Mouse (Mus musculus): ENCODE measurements at regions not wholly inside any gene's neighbourhood (a gene's known extent, or its start where the extent isn't known, plus 50 kb on each side); places are given as distances from the start of the nearest gene placed in this dataset.
A peak's percentile ranks its signal among the peaks of the same experiment; 100 is the strongest.

DNA sequence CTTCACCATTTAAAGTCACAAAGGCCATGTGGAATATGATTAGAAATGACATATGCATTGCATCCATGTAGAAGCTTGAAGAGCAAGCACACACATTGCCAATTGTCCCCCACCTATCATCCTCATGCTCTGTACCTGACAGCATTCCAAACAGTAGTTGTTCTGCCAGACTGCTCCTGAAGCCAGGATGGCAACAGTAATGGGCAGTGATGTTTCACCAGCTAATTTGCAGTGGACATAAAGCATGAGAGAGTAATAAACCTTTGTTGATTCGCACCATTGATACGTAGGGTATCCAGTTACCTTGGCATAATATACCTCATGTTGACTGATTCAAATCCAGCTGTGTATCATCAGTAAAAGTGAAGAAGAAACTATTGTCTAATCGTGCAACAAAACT lies 606.5 kb upstream of the Celf2 start:
- no peak for DNase-seq (ENCODE audit: low read depth, low spot score)

DNA sequence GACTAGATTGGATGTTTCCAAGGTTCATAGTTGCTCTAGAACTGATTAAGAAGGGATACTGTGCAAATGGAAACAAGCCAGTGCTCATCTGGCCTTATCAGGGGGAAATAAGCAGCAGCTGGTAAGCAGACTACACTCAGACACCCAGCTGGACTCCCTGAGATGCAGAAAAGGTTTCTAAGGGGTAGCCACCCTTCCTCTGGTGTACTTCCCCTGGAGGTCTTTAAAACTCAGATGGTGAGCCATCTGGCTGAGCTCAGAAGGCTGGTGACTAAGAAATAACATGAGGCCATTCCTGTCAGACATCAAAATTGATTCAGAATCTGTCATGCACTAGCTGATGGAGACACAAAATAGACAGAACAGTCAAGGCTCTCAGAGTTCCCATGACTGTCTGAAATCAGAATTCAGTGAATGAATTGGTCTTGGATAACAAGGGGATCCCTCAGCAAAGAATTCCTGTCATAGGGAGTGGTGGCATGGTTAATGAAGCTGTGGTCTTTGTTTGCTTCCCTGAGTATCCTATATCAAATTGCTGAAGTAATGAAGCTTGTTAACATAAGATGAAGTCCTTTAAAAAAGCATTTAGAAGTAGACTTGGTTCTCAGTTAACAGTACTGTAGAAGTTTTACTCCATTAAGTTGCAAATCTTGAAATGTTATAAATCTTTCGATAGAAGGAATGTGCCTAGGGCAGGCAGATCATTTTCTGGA lies 603.2 kb upstream of the Celf2 start:
- DNase-seq (ENCODE audit: low read depth, low spot score): no peak

DNA sequence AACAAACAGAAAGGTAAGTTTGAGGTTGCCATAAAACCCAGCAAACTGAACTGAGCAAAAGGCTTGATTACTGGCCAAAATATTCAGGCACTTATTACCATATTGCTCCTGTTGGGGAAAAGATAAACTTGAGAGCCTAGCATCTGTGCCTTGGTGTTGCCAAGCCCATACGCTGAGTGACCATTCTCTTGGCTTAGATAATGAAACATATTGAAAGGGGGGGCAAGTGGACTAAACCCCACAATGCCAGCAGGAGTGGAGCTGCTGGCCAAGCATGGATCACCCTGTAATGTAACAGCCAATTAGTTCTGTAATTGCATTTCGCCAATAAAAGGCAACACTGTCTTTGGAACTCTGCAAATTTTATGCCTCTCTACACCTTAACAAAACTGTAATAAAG lies 584.8 kb upstream of the Celf2 start:
- DNase-seq (ENCODE audit: low read depth, low spot score): no peak

DNA sequence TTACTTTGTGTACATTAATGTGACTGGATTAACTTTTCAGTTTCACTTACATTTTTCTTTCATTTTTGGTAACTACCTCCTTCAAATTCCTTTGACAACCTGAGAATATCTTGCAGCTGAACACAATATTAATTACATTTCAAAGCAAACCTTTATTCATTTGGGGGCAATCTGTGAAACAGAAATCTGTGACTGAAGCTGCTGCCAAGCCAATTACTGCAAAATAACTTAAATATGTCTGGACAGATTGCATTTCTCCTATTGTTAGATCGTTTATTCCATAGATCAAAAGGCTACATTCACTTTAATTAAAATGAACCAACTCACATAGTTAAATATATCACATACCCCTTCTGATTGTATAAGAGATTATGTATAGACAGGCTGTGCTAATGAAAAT lies 558.5 kb upstream of the Celf2 start:
- DNase-seq (ENCODE audit: low read depth, low spot score): no peak

DNA sequence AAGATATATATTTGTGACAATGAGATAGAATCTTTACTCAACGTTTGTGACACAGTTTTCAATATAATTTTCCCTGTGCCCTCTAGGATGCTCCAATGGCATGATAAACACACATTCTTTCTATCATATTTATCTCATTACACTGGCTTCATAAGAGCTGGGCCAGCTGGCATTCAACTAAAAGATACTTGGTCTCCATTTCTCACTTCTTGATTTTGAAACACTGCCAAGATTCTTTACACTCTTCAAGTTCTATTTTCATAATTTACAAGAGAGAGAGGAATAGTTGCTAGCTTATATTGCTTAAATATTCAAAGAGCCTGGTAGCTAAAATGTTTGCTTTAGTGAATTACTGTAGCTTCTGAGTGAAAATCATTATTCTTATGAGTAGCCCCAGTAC lies 552.3 kb upstream of the Celf2 start:
- DNase-seq (ENCODE audit: low read depth, low spot score): no peak

DNA sequence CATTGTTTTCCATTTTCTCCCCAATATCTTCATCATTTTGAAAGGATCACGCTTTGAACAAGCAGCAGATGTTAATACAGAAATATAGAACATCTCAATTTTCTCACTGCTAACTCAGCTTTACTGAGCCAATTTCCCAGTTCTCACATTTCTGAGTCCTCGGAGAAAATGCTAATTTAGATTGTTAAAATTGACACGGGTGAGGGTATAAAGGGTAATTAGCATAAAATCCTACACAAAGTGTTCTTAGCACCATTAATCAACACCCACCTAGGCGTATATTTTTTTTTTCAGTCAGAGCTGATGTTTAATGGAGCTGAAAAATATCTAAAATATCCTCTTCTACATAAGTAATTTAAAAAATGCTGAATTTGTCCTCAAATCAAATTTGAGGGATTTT lies 519.8 kb upstream of the Celf2 start:
- DNase-seq (ENCODE audit: low read depth, low spot score): no peak

DNA sequence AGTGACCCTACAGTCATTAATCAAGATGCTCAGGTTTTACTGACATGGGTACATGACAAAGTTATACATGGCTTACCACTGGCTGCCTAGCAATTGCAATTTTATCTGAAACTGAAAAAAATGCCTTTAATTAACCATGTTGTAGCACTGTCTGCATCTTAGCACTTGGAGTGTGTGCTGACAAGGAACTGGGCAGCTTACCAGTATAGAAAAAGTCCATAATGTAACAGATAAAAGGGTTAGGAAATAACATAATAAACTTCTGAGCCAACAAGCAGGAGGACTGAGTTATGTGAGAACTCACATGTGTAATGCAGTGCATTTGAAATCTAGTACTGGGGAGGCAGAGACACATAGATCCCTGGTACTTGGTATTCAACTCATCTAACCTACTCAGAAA lies 518.2 kb upstream of the Celf2 start:
- DNase-seq (ENCODE audit: low read depth, low spot score): no peak

DNA sequence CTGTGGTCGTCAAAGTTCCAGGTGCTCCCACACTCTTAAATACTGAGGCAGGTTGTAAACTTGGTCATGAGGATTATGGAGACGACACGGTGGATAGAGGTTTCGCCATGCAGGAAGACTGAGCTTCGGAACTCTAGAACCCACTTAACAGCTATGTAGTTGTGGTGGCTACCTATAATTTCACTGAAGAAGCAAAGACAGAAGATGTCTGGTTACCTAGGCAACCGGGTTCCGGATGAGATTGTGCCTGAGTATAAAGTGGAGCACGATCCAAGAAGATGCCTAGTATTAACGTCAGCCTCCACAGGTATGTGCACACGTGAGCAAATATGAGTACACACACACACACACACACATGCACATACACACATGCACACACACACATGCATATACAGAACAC lies 517.3 kb upstream of the Celf2 start:
- no peak for DNase-seq (ENCODE audit: low read depth, low spot score)

DNA sequence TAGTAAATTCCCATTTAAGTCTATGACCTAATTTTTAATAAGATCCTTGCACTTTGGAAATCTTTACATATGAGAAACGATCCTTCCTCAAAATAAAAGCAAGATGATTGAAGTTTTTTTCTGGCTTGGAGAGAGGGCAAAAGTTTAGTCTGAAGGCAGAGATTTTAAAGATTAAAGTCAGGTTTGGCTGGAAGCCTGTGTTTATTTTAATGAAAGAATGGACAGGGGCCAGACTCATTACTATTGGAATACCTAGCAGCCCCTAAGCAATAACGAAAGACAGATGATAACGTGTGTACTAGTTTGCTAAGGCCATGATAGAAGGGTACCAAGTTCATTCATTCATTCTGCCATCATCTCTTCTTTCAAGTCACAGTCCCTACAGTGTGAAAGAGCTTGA lies 513.3 kb upstream of the Celf2 start:
- no peak for DNase-seq (ENCODE audit: low read depth, low spot score)

DNA sequence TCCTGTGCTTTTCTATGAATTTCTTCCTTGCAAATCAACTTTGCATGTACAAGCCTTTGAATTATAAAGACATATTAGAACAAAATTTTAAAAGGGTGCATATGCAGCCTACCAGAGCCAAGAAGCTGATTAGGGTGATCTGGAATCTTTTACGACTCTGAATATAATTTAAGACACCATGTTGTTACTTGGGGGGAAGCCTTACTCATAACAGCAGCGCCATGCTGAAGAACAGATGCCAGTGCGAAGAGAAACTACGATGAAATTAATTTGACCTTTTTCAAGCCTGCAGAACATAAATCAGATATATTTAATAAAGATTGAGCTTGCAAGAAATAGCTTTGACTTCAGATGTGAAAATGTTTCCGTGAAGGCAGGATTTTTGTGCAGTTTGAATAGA lies 512.7 kb upstream of the Celf2 start:
- no peak for DNase-seq (ENCODE audit: low read depth, low spot score)

DNA sequence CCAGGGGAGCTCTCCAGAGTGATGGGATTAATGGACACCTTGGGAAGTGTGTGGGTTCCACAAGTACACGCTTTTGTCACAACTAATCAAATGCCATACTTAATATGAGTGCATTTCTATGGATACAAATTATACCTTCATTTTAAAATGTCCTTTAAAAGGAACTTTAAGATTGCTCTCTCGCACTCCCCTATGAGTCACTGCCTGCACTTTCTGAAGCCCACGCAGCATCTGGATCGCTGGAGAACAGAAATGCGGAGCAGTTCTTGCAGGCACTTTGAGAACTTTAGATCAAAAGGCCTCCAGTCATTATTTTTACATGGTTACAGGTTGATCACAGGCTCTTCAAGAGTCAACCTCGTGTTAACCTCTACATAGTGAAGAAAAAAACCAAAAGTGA lies 503.5 kb upstream of the Celf2 start:
- DNase-seq (ENCODE audit: low read depth, low spot score): no peak

DNA sequence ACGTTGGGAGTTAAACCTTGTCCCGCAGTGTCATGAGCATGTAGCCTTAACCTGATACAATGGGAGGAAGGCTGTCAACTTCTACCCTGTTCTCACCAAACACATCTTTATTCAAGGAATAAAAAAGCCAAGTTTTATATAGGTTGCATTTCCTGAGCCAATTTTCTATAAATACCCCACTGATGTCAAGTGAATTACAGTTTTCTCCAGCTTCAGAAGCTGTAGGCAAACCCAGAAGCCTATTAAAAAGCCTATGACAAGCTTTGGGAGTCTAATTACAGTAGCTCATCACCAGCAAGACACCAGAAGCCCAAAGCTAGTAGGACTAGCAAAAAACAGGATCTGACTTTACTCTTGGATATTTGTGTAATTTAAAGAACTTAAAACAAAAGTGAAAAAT lies 490.1 kb upstream of the Celf2 start:
- DNase-seq (ENCODE audit: low read depth, low spot score): no peak

DNA sequence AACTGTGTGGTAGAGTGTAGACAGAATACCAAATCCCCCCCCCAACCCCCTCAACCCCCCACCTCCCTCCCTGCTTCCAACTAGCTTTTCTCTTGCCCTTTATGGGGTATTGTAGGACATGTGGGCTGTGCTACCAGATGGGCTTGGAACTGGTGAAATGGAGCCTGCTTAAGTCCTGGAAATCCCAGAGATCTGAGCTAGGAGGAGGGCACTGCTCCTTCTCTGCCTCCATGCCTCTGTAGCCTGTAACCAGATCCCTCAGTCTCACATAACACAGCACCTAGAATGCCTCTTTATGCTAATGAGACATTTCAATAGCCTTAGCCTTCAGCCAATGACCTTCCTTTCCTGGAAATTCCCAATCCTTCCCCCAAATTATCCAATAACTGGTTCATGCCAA lies 465.1 kb upstream of the Celf2 start:
- DNase-seq (ENCODE audit: low read depth, low spot score): no peak

DNA sequence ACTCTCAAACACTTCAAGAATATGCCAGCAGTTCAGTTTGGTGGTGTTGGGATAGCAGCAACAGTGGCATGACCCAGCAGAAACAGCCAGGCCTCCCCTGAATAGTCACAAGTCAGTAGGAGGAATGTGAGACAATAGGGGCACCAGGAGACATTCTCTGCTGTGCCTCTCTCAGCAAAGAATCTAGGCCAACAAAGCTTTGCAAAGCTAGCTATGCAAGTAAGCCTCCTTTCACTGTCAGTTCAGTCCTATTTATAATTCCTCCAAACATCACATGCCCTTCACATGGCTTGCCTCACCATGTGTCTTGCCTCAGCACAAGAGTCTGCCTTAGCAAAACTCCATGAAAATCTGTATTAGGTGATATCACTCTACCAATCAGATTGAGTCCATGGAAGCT lies 454.1 kb upstream of the Celf2 start:
- no peak for DNase-seq (ENCODE audit: low read depth, low spot score)

DNA sequence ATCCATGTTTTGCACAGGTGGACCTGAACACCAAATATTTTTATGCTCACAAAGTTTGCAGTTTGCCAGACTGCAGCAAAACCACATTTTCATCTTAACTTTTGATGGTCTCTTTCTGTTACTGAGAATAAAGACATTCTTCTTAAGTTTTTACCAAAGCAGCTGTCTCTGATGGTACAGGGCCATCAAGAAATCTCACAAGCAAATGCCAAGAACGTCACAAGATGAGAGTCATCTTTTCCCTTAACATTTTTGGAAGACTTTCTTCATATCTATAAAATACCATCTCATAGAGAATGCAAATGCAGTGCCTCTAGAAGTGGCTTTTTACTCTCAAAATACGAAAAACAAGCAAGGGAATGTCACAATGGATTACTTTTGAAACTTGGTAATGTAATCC lies 444.8 kb upstream of the Celf2 start:
- DNase-seq (ENCODE audit: low read depth, low spot score): no peak

DNA sequence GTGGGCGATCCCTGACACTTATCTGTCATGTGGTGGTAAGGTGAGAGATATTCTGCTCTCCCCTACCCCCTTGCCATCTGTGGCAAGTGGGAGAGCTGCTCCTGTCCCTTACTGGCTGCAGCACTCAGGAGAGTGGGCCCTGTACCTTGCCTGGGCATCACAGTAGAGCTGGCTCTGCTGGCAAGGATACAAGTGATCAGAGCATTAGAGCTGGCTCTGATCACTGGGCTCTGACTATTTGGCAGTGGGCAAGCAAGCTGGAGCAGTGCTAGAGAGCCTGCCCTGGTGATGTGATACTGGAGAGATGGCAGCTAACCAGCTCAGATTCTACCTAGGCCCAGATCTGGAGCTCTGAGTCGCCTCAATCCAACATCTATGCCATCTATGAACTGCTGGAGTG lies 443.5 kb upstream of the Celf2 start:
- DNase-seq (ENCODE audit: low read depth, low spot score): no peak

DNA sequence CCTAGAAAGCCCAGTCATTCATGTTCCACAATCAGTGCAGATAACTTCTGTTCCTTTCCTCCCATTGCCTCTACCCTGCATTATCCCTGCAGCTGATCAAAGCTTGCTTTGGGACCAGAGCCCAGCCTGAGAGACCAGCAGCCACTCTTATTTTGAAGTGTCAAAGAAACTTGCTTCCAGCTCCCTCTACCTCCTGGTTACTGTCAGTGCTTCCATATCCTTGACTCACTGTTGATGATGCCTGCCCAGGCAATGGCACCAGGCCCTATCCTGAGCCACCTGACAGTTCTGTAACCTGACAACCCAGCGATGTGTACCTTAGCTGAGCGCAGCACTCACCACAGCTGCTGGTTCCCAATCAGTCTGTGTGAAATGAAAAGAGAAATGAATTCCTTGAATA lies 435.6 kb upstream of the Celf2 start:
- DNase-seq (ENCODE audit: low read depth, low spot score): peak; percentile 18

DNA sequence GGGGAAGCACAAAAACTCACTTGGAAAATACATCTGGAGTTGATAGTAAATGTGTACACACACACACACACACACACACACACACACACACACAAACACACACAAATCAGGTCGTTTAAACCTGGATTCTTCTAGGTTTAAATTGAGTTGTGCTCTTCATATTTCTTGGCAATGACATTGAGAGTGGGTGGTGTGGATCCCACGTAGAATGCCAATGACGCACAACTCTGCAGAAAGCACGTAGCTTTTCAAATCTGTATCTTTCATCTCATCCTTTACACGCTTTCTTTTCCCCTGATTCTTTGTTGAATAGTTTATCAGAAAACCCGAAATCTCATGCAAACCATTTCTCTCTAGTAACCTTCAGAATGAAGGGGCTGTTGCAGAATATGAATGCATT lies 424.3 kb upstream of the Celf2 start:
- DNase-seq (ENCODE audit: low read depth, low spot score): no peak

DNA sequence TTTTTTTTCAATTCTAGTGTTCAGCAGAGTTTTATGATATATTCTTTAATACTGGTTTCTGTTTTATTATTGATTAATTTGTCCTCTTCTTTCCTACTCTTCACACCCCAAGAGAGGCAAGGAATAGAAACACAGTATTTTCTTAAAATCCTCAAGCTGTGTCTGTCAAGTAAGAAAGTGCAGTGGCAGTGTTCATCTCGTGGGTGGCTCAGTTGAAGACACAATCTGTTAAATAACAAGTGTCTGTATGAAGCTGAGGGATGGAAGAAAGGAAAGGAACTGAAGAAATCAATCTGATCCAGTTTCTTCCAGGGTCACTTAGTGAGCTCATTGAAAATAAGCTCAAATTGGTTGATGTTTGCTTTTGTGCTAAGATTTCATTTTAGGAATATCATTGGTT lies 396.9 kb upstream of the Celf2 start:
- DNase-seq (ENCODE audit: low read depth, low spot score): no peak

DNA sequence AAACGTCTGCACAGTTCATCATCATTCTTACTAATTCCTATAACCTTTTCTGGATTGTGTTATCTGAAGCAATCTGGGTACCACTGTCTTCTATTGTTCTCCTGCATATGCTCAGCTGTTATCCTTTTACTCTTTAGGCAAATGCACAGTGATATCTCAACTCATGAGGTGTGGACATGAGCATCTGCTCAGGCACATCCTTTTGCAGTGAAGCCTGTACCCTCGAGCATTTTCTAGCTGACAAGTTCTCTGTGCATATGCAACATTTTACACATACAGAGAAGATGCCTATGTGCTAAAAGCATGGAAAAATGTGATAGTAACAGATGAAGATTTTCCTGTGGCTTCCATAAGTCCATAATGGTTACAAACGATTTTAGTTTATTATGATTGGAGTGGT lies 384.4 kb upstream of the Celf2 start:
- no peak for DNase-seq (ENCODE audit: low read depth, low spot score)

All from R1 (cell line).